Mouse (Mus musculus): ENCODE measurements around the gene Fem1a. TPM values are rescaled to one million over a fixed set of nuclear protein-coding genes. Genes with fewer than 3 reads are reported as not detected.

Gene Fem1a
- polyA plus RNA-seq, 1 experiment from 2014 or later = 19.9 TPM

GRCm38 (mm10) chr17:56269153-56269630 lies 12.6 kb downstream of the Fem1a start:
- Histone ChIP-seq H3K36me3 (peaks cover 52% of the 10 kb centered on the region), H3K4me3 (peak overlapping the region; percentile 30), H3K4me1 (replicated peaks) (peaks cover 31% of the 10 kb centered on the region), H3K27me3 (replicated peaks) (no peaks in the 10 kb centered on the region), H3K9me3 (replicated peaks) (no peaks in the 10 kb centered on the region), H3K27ac (ENCODE audit: poor library complexity, severe bottlenecking) (peak overlapping the region; percentile 62), H3K4me2 (peak overlapping the region; percentile 66), H3K9ac (peak overlapping the region; percentile 60)
- ATAC-seq (ENCODE audit: insufficient number of reproducible peaks, low FRiP score) = peak; percentile 77
- WGBS = 21% methylated on average over 12 of the region's 12 CpGs

DNA sequence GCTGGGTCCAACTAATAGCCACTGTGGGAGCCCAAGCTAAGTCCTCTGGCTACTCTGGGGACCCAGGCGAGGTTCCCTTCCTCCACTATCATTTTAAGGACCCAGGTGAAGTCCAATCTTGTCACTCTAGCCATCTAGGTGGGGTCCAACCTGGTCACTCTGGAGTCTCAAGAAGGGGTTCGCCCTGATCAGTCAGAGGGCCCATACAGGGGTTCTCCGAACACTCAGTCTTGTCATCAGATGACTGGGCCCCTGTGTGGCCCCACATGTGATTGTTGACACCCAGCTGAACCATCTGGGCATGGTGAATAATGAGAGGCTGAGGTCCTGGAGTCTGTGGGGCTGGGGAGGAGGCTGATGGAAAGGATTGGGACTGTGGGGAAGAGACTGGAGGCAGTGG lies 13.1 kb downstream of the Fem1a start:
- peaks cover 35% of the 10 kb centered on the region for H3K4me1 ChIP-seq (replicated peaks)
- H3K36me3 ChIP-seq = peaks cover 53% of the 10 kb centered on the region
- no peaks in the 10 kb centered on the region for H3K27me3 ChIP-seq (replicated peaks)
- no peaks in the 10 kb centered on the region for H3K9me3 ChIP-seq (replicated peaks)
- H3K9ac ChIP-seq = peak overlapping the region; percentile 60
- ATAC-seq (ENCODE audit: insufficient number of reproducible peaks, low FRiP score) = 0 out of 2 replicates have a peak, but pooled peaks have one; percentile 5
- peak overlapping the region; percentile 66 for H3K4me2 ChIP-seq
- peak overlapping the region; percentile 30 for H3K4me3 ChIP-seq
- H3K27ac ChIP-seq (ENCODE audit: poor library complexity, severe bottlenecking) = peak overlapping the region; percentile 62
- WGBS = 75% methylated on average over 3 of the region's 3 CpGs

DNA sequence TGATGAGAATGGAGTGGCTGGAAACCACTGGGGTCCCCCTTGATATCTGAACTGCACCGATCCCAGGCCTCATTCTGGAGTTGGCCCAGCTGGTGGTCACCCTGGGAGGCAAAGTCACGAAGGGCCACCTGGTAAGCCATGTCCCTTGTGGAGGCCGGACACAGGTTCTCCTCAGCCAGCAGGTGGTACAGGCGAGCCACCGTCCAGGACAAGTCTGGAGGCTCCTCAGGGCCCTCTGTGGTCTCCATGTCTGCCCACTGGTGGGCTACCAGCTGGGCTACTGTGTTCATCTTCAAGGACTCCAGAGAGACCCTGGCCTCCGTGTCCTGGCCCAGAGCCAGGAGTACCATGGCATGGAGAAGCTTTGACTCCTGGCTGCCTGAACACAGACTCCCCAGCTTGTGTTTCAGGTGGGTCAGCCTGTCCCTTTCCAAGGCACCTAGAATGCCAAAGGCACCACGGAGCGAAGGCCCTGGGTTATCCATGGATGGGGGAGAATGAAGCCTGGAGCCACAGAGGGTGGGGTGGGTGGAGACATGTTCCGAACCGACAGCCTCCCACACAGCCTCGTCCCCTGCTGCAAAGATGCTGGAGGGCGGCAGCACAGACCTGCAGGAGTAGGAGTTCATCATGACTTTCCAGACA lies 15.1 kb downstream of the Fem1a start:
- Histone ChIP-seq H3K36me3 (peaks cover 46% of the 10 kb centered on the region), H3K4me3 (no peak overlapping the region), H3K4me1 (replicated peaks) (peaks cover 28% of the 10 kb centered on the region), H3K27me3 (replicated peaks) (no peaks in the 10 kb centered on the region), H3K4me2 (no peak overlapping the region), H3K9me3 (replicated peaks) (no peaks in the 10 kb centered on the region), H3K27ac (ENCODE audit: poor library complexity, severe bottlenecking) (no peak overlapping the region), H3K9ac (no peak overlapping the region)
- no peak for ATAC-seq (ENCODE audit: insufficient number of reproducible peaks, low FRiP score)
- 82% methylated on average over 12 of the region's 12 CpGs for WGBS

- 77% methylated on average over 3 of the region's 3 CpGs for WGBS
- Histone ChIP-seq H3K9me3 (replicated peaks) (no peaks in the 10 kb centered on the region), H3K27ac (ENCODE audit: poor library complexity, severe bottlenecking) (no peak overlapping the region), H3K4me1 (replicated peaks) (peaks cover 36% of the 10 kb centered on the region), H3K36me3 (peaks cover 46% of the 10 kb centered on the region), H3K27me3 (replicated peaks) (no peaks in the 10 kb centered on the region), H3K9ac (no peak overlapping the region), H3K4me2 (no peak overlapping the region), H3K4me3 (no peak overlapping the region)
- no peak for ATAC-seq (ENCODE audit: insufficient number of reproducible peaks, low FRiP score)
Measured at GRCm38 (mm10) chr17:56272644-56273043, 16.0 kb downstream of the Fem1a start.

- Histone ChIP-seq H3K9ac (peak overlapping the region; percentile 38), H3K27me3 (replicated peaks) (no peaks in the 10 kb centered on the region), H3K36me3 (peaks cover 49% of the 10 kb centered on the region), H3K9me3 (replicated peaks) (no peaks in the 10 kb centered on the region), H3K27ac (ENCODE audit: poor library complexity, severe bottlenecking) (no peak overlapping the region), H3K4me1 (replicated peaks) (peaks cover 45% of the 10 kb centered on the region), H3K4me3 (no peak overlapping the region), H3K4me2 (no peak overlapping the region)
- WGBS = 81% methylated on average over 7 of the region's 7 CpGs
- no peak for ATAC-seq (ENCODE audit: insufficient number of reproducible peaks, low FRiP score)
Measured at GRCm38 (mm10) chr17:56273482-56273881, 16.9 kb downstream of the Fem1a start.

GRCm38 (mm10) chr17:56273986-56274385 lies 17.4 kb downstream of the Fem1a start:
- Histone ChIP-seq H3K27me3 (replicated peaks) (no peaks in the 10 kb centered on the region), H3K9me3 (replicated peaks) (no peaks in the 10 kb centered on the region), H3K4me2 (no peak overlapping the region), H3K27ac (ENCODE audit: poor library complexity, severe bottlenecking) (no peak overlapping the region), H3K9ac (peak overlapping the region; percentile 45; the same call in 1 of the 2 replicates), H3K4me3 (no peak overlapping the region), H3K4me1 (replicated peaks) (peaks cover 48% of the 10 kb centered on the region), H3K36me3 (peaks cover 54% of the 10 kb centered on the region)
- 80% methylated on average over 5 of the region's 5 CpGs for WGBS
- no peak for ATAC-seq (ENCODE audit: insufficient number of reproducible peaks, low FRiP score)

GRCm38 (mm10) chr17:56275842-56276480 lies 19.4 kb downstream of the Fem1a start:
- H3K9me3 ChIP-seq (replicated peaks) = no peaks in the 10 kb centered on the region
- WGBS = 13% methylated on average over 5 of the region's 5 CpGs
- peak overlapping the region; percentile 94 for H3K9ac ChIP-seq
- peaks cover 50% of the 10 kb centered on the region for H3K4me1 ChIP-seq (replicated peaks)
- H3K27me3 ChIP-seq (replicated peaks) = no peaks in the 10 kb centered on the region
- peak; percentile 29; the same call in 1 of the 2 replicates for ATAC-seq (ENCODE audit: insufficient number of reproducible peaks, low FRiP score)
- H3K4me2 ChIP-seq = peak overlapping the region; percentile 89
- peak overlapping the region; percentile 65 for H3K4me3 ChIP-seq
- peak overlapping the region; percentile 95 for H3K27ac ChIP-seq (ENCODE audit: poor library complexity, severe bottlenecking)
- peaks cover 55% of the 10 kb centered on the region for H3K36me3 ChIP-seq

GRCm38 (mm10) chr17:56276643-56277566 lies 20.3 kb downstream of the Fem1a start, which contains the start of gene Ticam1:
Gene Ticam1, minus strand, starts transcription at chr17:56276786.
- peak within 1 kb of the TSS; percentile 95 for H3K27ac ChIP-seq (ENCODE audit: poor library complexity, severe bottlenecking)
- peaks cover 55% of the 10 kb centered on the region for H3K36me3 ChIP-seq
- H3K27me3 ChIP-seq (replicated peaks) = no peaks in the 10 kb centered on the region
- peak; percentile 93 for ATAC-seq (ENCODE audit: insufficient number of reproducible peaks, low FRiP score)
- WGBS = 4% methylated on average over 20 of the region's 21 CpGs
- H3K4me3 ChIP-seq = peak within 1 kb of the TSS; percentile 65
- peaks cover 50% of the 10 kb centered on the region for H3K4me1 ChIP-seq (replicated peaks)
- no peaks in the 10 kb centered on the region for H3K9me3 ChIP-seq (replicated peaks)
- H3K4me2 ChIP-seq = peak within 1 kb of the TSS; percentile 89
- peak within 1 kb of the TSS; percentile 94 for H3K9ac ChIP-seq

GRCm38 (mm10) chr17:56277567-56277893 lies 20.9 kb downstream of the Fem1a start:
- Histone ChIP-seq H3K27ac (ENCODE audit: poor library complexity, severe bottlenecking) (peak overlapping the region; percentile 95), H3K9ac (no peak overlapping the region), H3K9me3 (replicated peaks) (no peaks in the 10 kb centered on the region), H3K4me1 (replicated peaks) (peaks cover 48% of the 10 kb centered on the region), H3K27me3 (replicated peaks) (no peaks in the 10 kb centered on the region), H3K4me3 (peak overlapping the region; percentile 65; the same call in 1 of the 2 replicates), H3K36me3 (peaks cover 53% of the 10 kb centered on the region), H3K4me2 (peak overlapping the region; percentile 89)
- no peak for ATAC-seq (ENCODE audit: insufficient number of reproducible peaks, low FRiP score)
- 40% methylated on average over 2 of the region's 2 CpGs for WGBS

DNA sequence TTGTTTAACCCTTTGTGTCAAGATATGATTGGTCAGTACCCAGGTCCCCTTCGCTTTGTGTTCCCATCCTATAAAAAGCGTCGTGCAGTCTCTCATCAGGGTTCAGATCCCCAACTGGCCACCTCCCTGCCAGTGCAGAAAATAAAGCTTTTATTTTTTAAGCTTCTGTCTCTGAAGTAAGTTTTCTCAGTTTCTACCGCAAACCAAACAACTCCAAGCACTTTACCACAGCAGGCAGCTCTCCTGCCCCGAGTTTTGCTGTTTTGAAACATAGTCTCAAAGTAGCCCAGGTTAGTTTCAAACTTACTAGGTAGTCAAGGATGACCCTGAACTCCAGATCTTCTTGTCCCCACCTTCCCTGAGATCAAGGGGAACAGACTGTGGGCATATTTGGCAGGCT lies 21.7 kb downstream of the Fem1a start:
- peak overlapping the region; percentile 95; the same call in 1 of the 2 replicates for H3K27ac ChIP-seq (ENCODE audit: poor library complexity, severe bottlenecking)
- no peaks in the 10 kb centered on the region for H3K27me3 ChIP-seq (replicated peaks)
- WGBS = 81% methylated on average over 5 of the region's 5 CpGs
- 0 out of 2 replicates have a peak overlapping the region, but pooled peaks have one; percentile 16 for H3K9ac ChIP-seq
- no peak for ATAC-seq (ENCODE audit: insufficient number of reproducible peaks, low FRiP score)
- peaks cover 40% of the 10 kb centered on the region for H3K4me1 ChIP-seq (replicated peaks)
- no peak overlapping the region for H3K4me2 ChIP-seq
- H3K9me3 ChIP-seq (replicated peaks) = no peaks in the 10 kb centered on the region
- no peak overlapping the region for H3K4me3 ChIP-seq
- H3K36me3 ChIP-seq = peaks cover 54% of the 10 kb centered on the region

Data from heart, embryonic 12.5 days (tissue).